Mouse (Mus musculus): ENCODE data around the gene 4930402F06Rik. TPM values are rescaled to one million over a fixed set of nuclear protein-coding genes. Genes with fewer than 3 reads are reported as not detected.

Gene 4930402F06Rik
- not detected in 2 replicates for polyA plus RNA-seq (2015; fragmentation: Nextera tagmentation; extraction: Ambion mirVana)

GRCm38 (mm10) chr2:35397096-35397495 is at the start of gene 4930402F06Rik:
Gene 4930402F06Rik (minus strand): TSS chr2:35397175.
- Histone ChIP-seq H3K27me3 (no peaks in the 10 kb centered on the region), H3K4me3 (no peak within 1 kb of the TSS), H3K36me3 (0 out of 2 replicates have a peak, but pooled peaks cover 4% of the 10 kb centered on the region), H3K9ac (no peak within 1 kb of the TSS), H3K4me1 (replicated peaks) (peaks cover 13% of the 10 kb centered on the region), H3K4me2 (no peak within 1 kb of the TSS), H3K27ac (peak within 1 kb of the TSS; percentile 45), H3K9me3 (replicated peaks) (no peaks in the 10 kb centered on the region)
- ATAC-seq (replicated peaks; ENCODE audit: insufficient number of reproducible peaks, insufficient read depth, low FRiP score, low read depth), result no peak
- 61% methylated on average over 5 of the region's 5 CpGs for WGBS

- H3K36me3 ChIP-seq, result no peaks in the 10 kb centered on the region
- ATAC-seq (replicated peaks; ENCODE audit: insufficient number of reproducible peaks, insufficient read depth, low FRiP score, low read depth), result no peak
- no peaks in the 10 kb centered on the region for H3K9me3 ChIP-seq (replicated peaks)
- H3K27ac ChIP-seq, result peak overlapping the region; percentile 58
- no peaks in the 10 kb centered on the region for H3K27me3 ChIP-seq
- H3K4me3 ChIP-seq, result no peak overlapping the region
- H3K4me1 ChIP-seq (replicated peaks), result peaks cover 76% of the 10 kb centered on the region
- 0 out of 2 replicates have a peak overlapping the region, but pooled peaks have one; percentile 1 for H3K4me2 ChIP-seq
- no peak overlapping the region for H3K9ac ChIP-seq
- 78% methylated on average over 5 of the region's 5 CpGs for WGBS
Observed at GRCm38 (mm10) chr2:35446300-35446699, 49.3 kb upstream of the 4930402F06Rik start.

- Histone ChIP-seq H3K9me3 (replicated peaks) (no peaks in the 10 kb centered on the region), H3K36me3 (no peaks in the 10 kb centered on the region), H3K4me1 (replicated peaks) (peaks cover 78% of the 10 kb centered on the region), H3K4me3 (no peak overlapping the region), H3K9ac (no peak overlapping the region), H3K27ac (peak overlapping the region; percentile 58), H3K27me3 (no peaks in the 10 kb centered on the region), H3K4me2 (no peak overlapping the region)
- WGBS, result 52% methylated on average over 7 of the region's 7 CpGs
- no peak for ATAC-seq (replicated peaks; ENCODE audit: insufficient number of reproducible peaks, insufficient read depth, low FRiP score, low read depth)
Observed at GRCm38 (mm10) chr2:35445610-35446009, 48.6 kb upstream of the 4930402F06Rik start.

GRCm38 (mm10) chr2:35444764-35445262 is 47.8 kb upstream of the 4930402F06Rik start:
- no peak for ATAC-seq (replicated peaks; ENCODE audit: insufficient number of reproducible peaks, insufficient read depth, low FRiP score, low read depth)
- Histone ChIP-seq H3K9me3 (replicated peaks) (no peaks in the 10 kb centered on the region), H3K9ac (no peak overlapping the region), H3K27ac (peak overlapping the region; percentile 58), H3K27me3 (no peaks in the 10 kb centered on the region), H3K4me3 (no peak overlapping the region), H3K4me2 (peak overlapping the region; percentile 7; the same call in 1 of the 2 replicates), H3K4me1 (replicated peaks) (peaks cover 71% of the 10 kb centered on the region), H3K36me3 (no peaks in the 10 kb centered on the region)
- WGBS, result 68% methylated on average over 6 of the region's 6 CpGs

GRCm38 (mm10) chr2:35443981-35444763 is 47.2 kb upstream of the 4930402F06Rik start:
- no peak overlapping the region for H3K9ac ChIP-seq
- no peak for ATAC-seq (replicated peaks; ENCODE audit: insufficient number of reproducible peaks, insufficient read depth, low FRiP score, low read depth)
- H3K4me2 ChIP-seq, result no peak overlapping the region; the same call in 1 of the 2 replicates
- peaks cover 66% of the 10 kb centered on the region for H3K4me1 ChIP-seq (replicated peaks)
- WGBS, result 56% methylated on average over 16 of the region's 16 CpGs
- no peak overlapping the region for H3K4me3 ChIP-seq
- H3K27ac ChIP-seq, result peak overlapping the region; percentile 58
- no peaks in the 10 kb centered on the region for H3K27me3 ChIP-seq
- no peaks in the 10 kb centered on the region for H3K9me3 ChIP-seq (replicated peaks)
- no peaks in the 10 kb centered on the region for H3K36me3 ChIP-seq

GRCm38 (mm10) chr2:35443325-35443724 is 46.4 kb upstream of the 4930402F06Rik start:
- Histone ChIP-seq H3K4me2 (no peak overlapping the region), H3K9me3 (replicated peaks) (no peaks in the 10 kb centered on the region), H3K4me1 (replicated peaks) (peaks cover 58% of the 10 kb centered on the region), H3K9ac (no peak overlapping the region), H3K27me3 (no peaks in the 10 kb centered on the region), H3K36me3 (no peaks in the 10 kb centered on the region), H3K27ac (no peak overlapping the region), H3K4me3 (no peak overlapping the region)
- 70% methylated on average over 5 of the region's 5 CpGs for WGBS
- ATAC-seq (replicated peaks; ENCODE audit: insufficient number of reproducible peaks, insufficient read depth, low FRiP score, low read depth), result no peak

- 69% methylated on average over 6 of the region's 6 CpGs for WGBS
- Histone ChIP-seq H3K36me3 (no peaks in the 10 kb centered on the region), H3K4me3 (no peak overlapping the region), H3K9ac (no peak overlapping the region), H3K4me1 (replicated peaks) (peaks cover 47% of the 10 kb centered on the region), H3K9me3 (replicated peaks) (no peaks in the 10 kb centered on the region), H3K4me2 (no peak overlapping the region), H3K27me3 (no peaks in the 10 kb centered on the region), H3K27ac (0 out of 2 replicates have a peak overlapping the region, but pooled peaks have one; percentile 20)
- no peak for ATAC-seq (replicated peaks; ENCODE audit: insufficient number of reproducible peaks, insufficient read depth, low FRiP score, low read depth)
Observed at GRCm38 (mm10) chr2:35442079-35442478, 45.1 kb upstream of the 4930402F06Rik start.

- 0 out of 2 replicates have a peak overlapping the region, but pooled peaks have one; percentile 20 for H3K27ac ChIP-seq
Observed at GRCm38 (mm10) chr2:35441419-35441818, 44.4 kb upstream of the 4930402F06Rik start.

GRCm38 (mm10) chr2:35440480-35440879 is 43.5 kb upstream of the 4930402F06Rik start:
- H3K27ac ChIP-seq, result no peak overlapping the region
- H3K4me3 ChIP-seq, result no peak overlapping the region
- ATAC-seq (replicated peaks; ENCODE audit: insufficient number of reproducible peaks, insufficient read depth, low FRiP score, low read depth), result no peak
- H3K9me3 ChIP-seq (replicated peaks), result no peaks in the 10 kb centered on the region
- peaks cover 31% of the 10 kb centered on the region for H3K4me1 ChIP-seq (replicated peaks)
- no peaks in the 10 kb centered on the region for H3K36me3 ChIP-seq
- H3K27me3 ChIP-seq, result no peaks in the 10 kb centered on the region
- H3K9ac ChIP-seq, result no peak overlapping the region
- H3K4me2 ChIP-seq, result no peak overlapping the region
- WGBS, result 91% methylated on average over 3 of the region's 3 CpGs

More at GRCm38 (mm10) chr2:35441419-35441818, 44.4 kb upstream of the 4930402F06Rik start:
- Histone ChIP-seq H3K27me3 (no peaks in the 10 kb centered on the region), H3K9me3 (replicated peaks) (no peaks in the 10 kb centered on the region), H3K36me3 (no peaks in the 10 kb centered on the region), H3K9ac (no peak overlapping the region), H3K4me1 (replicated peaks) (peaks cover 40% of the 10 kb centered on the region), H3K4me2 (no peak overlapping the region), H3K4me3 (no peak overlapping the region)
- WGBS, result 70% methylated on average over 6 of the region's 6 CpGs
- ATAC-seq (replicated peaks; ENCODE audit: insufficient number of reproducible peaks, insufficient read depth, low FRiP score, low read depth), result no peak

- WGBS, result 91% methylated on average over 2 of the region's 2 CpGs
- Histone ChIP-seq H3K9ac (no peak overlapping the region), H3K4me2 (no peak overlapping the region), H3K4me1 (replicated peaks) (peaks cover 38% of the 10 kb centered on the region), H3K27me3 (no peaks in the 10 kb centered on the region), H3K4me3 (no peak overlapping the region), H3K27ac (no peak overlapping the region), H3K9me3 (replicated peaks) (no peaks in the 10 kb centered on the region), H3K36me3 (no peaks in the 10 kb centered on the region)
- no peak for ATAC-seq (replicated peaks; ENCODE audit: insufficient number of reproducible peaks, insufficient read depth, low FRiP score, low read depth)
Observed at GRCm38 (mm10) chr2:35437796-35438195, 40.8 kb upstream of the 4930402F06Rik start.

GRCm38 (mm10) chr2:35434576-35435123 is 37.7 kb upstream of the 4930402F06Rik start:
- H3K4me3 ChIP-seq, result no peak overlapping the region
- H3K9ac ChIP-seq, result no peak overlapping the region
- peaks cover 43% of the 10 kb centered on the region for H3K4me1 ChIP-seq (replicated peaks)

More at GRCm38 (mm10) chr2:35434576-35435123, 37.7 kb upstream of the 4930402F06Rik start:
- H3K27ac ChIP-seq, result peak overlapping the region; percentile 72
- no peak for ATAC-seq (replicated peaks; ENCODE audit: insufficient number of reproducible peaks, insufficient read depth, low FRiP score, low read depth)
- H3K27me3 ChIP-seq, result no peaks in the 10 kb centered on the region
- no peaks in the 10 kb centered on the region for H3K9me3 ChIP-seq (replicated peaks)
- no peaks in the 10 kb centered on the region for H3K36me3 ChIP-seq
- WGBS, result 66% methylated on average over 6 of the region's 6 CpGs
- no peak overlapping the region for H3K4me2 ChIP-seq
